Mouse (Mus musculus) MEL (cell line): Measurements from ENCODE around the gene Capn9. TPM values are rescaled to one million over a fixed set of nuclear protein-coding genes. Genes with fewer than 3 reads are reported as not detected.

Experiments used
- DNase-seq: peaks from one replicate; pipeline ENCODE4 v3.0.0; 2011; ENCODE audit warnings: low read depth, low spot score
- H3K27ac ChIP-seq: 2 replicates; pipeline ENCODE4 v1.5.1; 2012; ENCODE audit warnings: low read depth, mild to moderate bottlenecking, control low read depth, low read length, moderate library complexity; ENCODE audit not compliant: control insufficient read depth
- H3K27me3 ChIP-seq, 2 experiments: fragments of 150-350 bp in 1 of 2; sonication (generic) in 1 of 2; 2 replicates each; pipeline ENCODE4 v1.6.1; 2012; ENCODE audit warnings: low read length in 2 of 2, mild to moderate bottlenecking in 2 of 2, improper control_type of control experiment in 1 of 2, moderate library complexity in 1 of 2; ENCODE audit not compliant: insufficient read depth in 2 of 2, control insufficient read depth in 1 of 2
- H3K36me3 ChIP-seq, 2 experiments: 2 replicates each; pipeline ENCODE4 v1.6.1; 2012 to 2014; ENCODE audit warnings: low read length in 2 of 2, improper control_type of control experiment in 1 of 2, inconsistent platforms in 1 of 2, mild to moderate bottlenecking in 1 of 2; ENCODE audit not compliant: insufficient read depth in 2 of 2, control insufficient read depth in 1 of 2
- H3K4me1 ChIP-seq, 2 experiments: fragments of 150-350 bp in 1 of 2; sonication (generic) in 1 of 2; 2 replicates each; pipeline ENCODE4 v1.6.1; 2012; ENCODE audit warnings: low read length in 2 of 2, improper control_type of control experiment in 1 of 2, mild to moderate bottlenecking in 1 of 2; ENCODE audit not compliant: insufficient read depth in 2 of 2, control insufficient read depth in 1 of 2
- H3K4me3 ChIP-seq, 2 experiments: fragments of 150-350 bp in 1 of 2; sonication (generic) in 1 of 2; 2 replicates each; pipeline ENCODE4 v1.5.1; 2012; ENCODE audit warnings: low read depth in 2 of 2, low read length in 2 of 2, mild to moderate bottlenecking in 2 of 2, moderate library complexity in 2 of 2, control low read depth in 1 of 2, improper control_type of control experiment in 1 of 2; ENCODE audit not compliant: control insufficient read depth in 1 of 2, insufficient read depth in 1 of 2
- H3K79me2 ChIP-seq: 2 replicates; pipeline ENCODE4 v1.6.1; 2012; ENCODE audit warnings: mild to moderate bottlenecking, low read length, moderate library complexity; ENCODE audit not compliant: control insufficient read depth, poor library complexity, insufficient read depth
- H3K9ac ChIP-seq: 2 replicates; pipeline ENCODE4 v1.6.1; 2012; ENCODE audit warnings: low read depth, mild to moderate bottlenecking, control low read depth, low read length, moderate library complexity; ENCODE audit not compliant: control insufficient read depth, poor library complexity, severe bottlenecking
- H3K9me3 ChIP-seq: fragments of 150-350 bp; sonication (generic); replicated peaks from 2 replicates; pipeline ENCODE4 v1.6.1; 2012; ENCODE audit warnings: mild to moderate bottlenecking, low read length, improper control_type of control experiment, moderate library complexity; ENCODE audit not compliant: insufficient read depth
- CHD1 ChIP-seq: IDR thresholded peaks from 2 replicates; pipeline ENCODE4 v1.6.1; 2012; ENCODE audit warnings: low read depth, mild to moderate bottlenecking, inconsistent platforms, low read length, improper control_type of control experiment
- CHD2 ChIP-seq: IDR thresholded peaks from 2 replicates; pipeline ENCODE4 v1.6.1; 2011; ENCODE audit warnings: low read length, improper control_type of control experiment
- CTCF ChIP-seq, 3 experiments: IDR thresholded peaks in 2 of 3; conservative IDR thresholded peaks in 1 of 3; 2 replicates each; pipeline ENCODE4 v1.5.1; 2011 to 2012; ENCODE audit warnings: low read length in 3 of 3, low read depth in 2 of 3, mild to moderate bottlenecking in 2 of 3, improper control_type of control experiment in 1 of 3, inconsistent platforms in 1 of 3, mixed read lengths in 1 of 3, moderate library complexity in 1 of 3; ENCODE audit not compliant: control insufficient read depth in 1 of 3, insufficient read depth in 1 of 3, poor library complexity in 1 of 3, severe bottlenecking in 1 of 3
- EP300 ChIP-seq, 2 experiments: IDR thresholded peaks; 2 replicates each; pipeline ENCODE4 v1.6.1; 2011; ENCODE audit warnings: improper control_type of control experiment in 2 of 2, low read length in 2 of 2, low read depth in 1 of 2, mild to moderate bottlenecking in 1 of 2
- HCFC1 ChIP-seq: IDR thresholded peaks from 2 replicates; pipeline ENCODE4 v1.6.1; 2012; ENCODE audit warnings: low read depth, mild to moderate bottlenecking, inconsistent platforms, low read length, improper control_type of control experiment, moderate library complexity
- JUND ChIP-seq: IDR thresholded peaks from 2 replicates; pipeline ENCODE4 v1.6.1; 2011; ENCODE audit warnings: low read depth, mild to moderate bottlenecking, improper control_type of control experiment, low read length
- MAFK ChIP-seq: IDR thresholded peaks from 2 replicates; pipeline ENCODE4 v1.6.1; 2011; ENCODE audit warnings: low read depth, mild to moderate bottlenecking, low read length, improper control_type of control experiment, borderline replicate concordance
- MAX ChIP-seq: IDR thresholded peaks from 2 replicates; pipeline ENCODE4 v1.6.1; 2011; ENCODE audit warnings: low read length, improper control_type of control experiment
- MAZ ChIP-seq: IDR thresholded peaks from 2 replicates; pipeline ENCODE4 v1.6.1; 2012; ENCODE audit warnings: low read depth, mild to moderate bottlenecking, inconsistent platforms, low read length, improper control_type of control experiment
- MEF2A ChIP-seq: IDR thresholded peaks from 2 replicates; pipeline ENCODE4 v1.6.1; 2014; ENCODE audit warnings: low read depth, mild to moderate bottlenecking, inconsistent platforms, low read length, improper control_type of control experiment; ENCODE audit not compliant: poor library complexity, insufficient replicate concordance, severe bottlenecking; ENCODE audit errors: extremely low read depth
- MYB ChIP-seq: IDR thresholded peaks from 2 replicates; pipeline ENCODE4 v1.6.1; 2011; ENCODE audit warnings: mild to moderate bottlenecking, low read depth, low read length, improper control_type of control experiment
- MYC ChIP-seq: IDR thresholded peaks from 2 replicates; pipeline ENCODE4 v1.6.1; 2011; ENCODE audit warnings: low read depth, mild to moderate bottlenecking, low read length, improper control_type of control experiment, moderate library complexity
- NELFE ChIP-seq: IDR thresholded peaks from 2 replicates; pipeline ENCODE4 v1.6.1; 2011; ENCODE audit warnings: low read depth, low read length, improper control_type of control experiment
- NRF1 ChIP-seq: IDR thresholded peaks from 2 replicates; pipeline ENCODE4 v1.6.1; 2014; ENCODE audit warnings: low read depth, mild to moderate bottlenecking, inconsistent platforms, low read length, improper control_type of control experiment, moderate library complexity; ENCODE audit not compliant: poor library complexity, insufficient read depth, severe bottlenecking
- POLR2A ChIP-seq, 2 experiments: IDR thresholded peaks; 2 replicates each; pipeline ENCODE4 v1.6.1; 2011 to 2012; ENCODE audit warnings: low read length in 2 of 2, mild to moderate bottlenecking in 2 of 2, control low read depth in 1 of 2, improper control_type of control experiment in 1 of 2, low read depth in 1 of 2, moderate library complexity in 1 of 2; ENCODE audit not compliant: control insufficient read depth in 1 of 2, insufficient read depth in 1 of 2, poor library complexity in 1 of 2
- POLR2AphosphoS5 ChIP-seq: IDR thresholded peaks from 2 replicates; pipeline ENCODE4 v1.6.1; 2012; ENCODE audit warnings: low read depth, borderline replicate concordance, mild to moderate bottlenecking, inconsistent platforms, low read length, moderate library complexity, mixed read lengths
- RAD21 ChIP-seq: IDR thresholded peaks from 2 replicates; pipeline ENCODE4 v1.6.1; 2011; ENCODE audit warnings: mild to moderate bottlenecking, low read depth, low read length, improper control_type of control experiment
- SIN3A ChIP-seq: IDR thresholded peaks from 2 replicates; pipeline ENCODE4 v1.6.1; 2012; ENCODE audit warnings: low read length, improper control_type of control experiment, inconsistent platforms
- TAL1 ChIP-seq: IDR thresholded peaks from 2 replicates; pipeline ENCODE4 v1.6.1; 2012; ENCODE audit warnings: mild to moderate bottlenecking, inconsistent platforms, low read length, moderate library complexity, mixed read lengths
- TBP ChIP-seq: IDR thresholded peaks from 2 replicates; pipeline ENCODE4 v1.8.0; 2011; ENCODE audit warnings: low read depth, low read length, improper control_type of control experiment
- TCF12 ChIP-seq: IDR thresholded peaks from 2 replicates; pipeline ENCODE4 v1.6.1; 2014; ENCODE audit warnings: low read depth, mild to moderate bottlenecking, inconsistent platforms, low read length, improper control_type of control experiment, moderate library complexity
- UBTF ChIP-seq: IDR thresholded peaks from 2 replicates; pipeline ENCODE4 v1.6.1; 2012; ENCODE audit warnings: low read depth, mild to moderate bottlenecking, inconsistent platforms, low read length, improper control_type of control experiment, moderate library complexity, borderline replicate concordance; ENCODE audit not compliant: insufficient read depth
- USF1 ChIP-seq: IDR thresholded peaks from 2 replicates; pipeline ENCODE4 v1.6.1; 2014; ENCODE audit warnings: low read depth, mild to moderate bottlenecking, inconsistent platforms, low read length, improper control_type of control experiment, moderate library complexity
- USF2 ChIP-seq, 2 experiments: IDR thresholded peaks; 2 replicates each; pipeline ENCODE4 v1.6.1; 2011 to 2012; ENCODE audit warnings: improper control_type of control experiment in 2 of 2, low read length in 2 of 2, borderline replicate concordance in 1 of 2, inconsistent platforms in 1 of 2, low read depth in 1 of 2, mild to moderate bottlenecking in 1 of 2; ENCODE audit not compliant: insufficient read depth in 1 of 2
- ZC3H11A ChIP-seq: IDR thresholded peaks from 2 replicates; pipeline ENCODE4 v1.6.1; 2012; ENCODE audit warnings: low read depth, mild to moderate bottlenecking, inconsistent platforms, low read length, improper control_type of control experiment
- ZKSCAN1 ChIP-seq: IDR thresholded peaks from 2 replicates; pipeline ENCODE4 v1.6.1; 2012; ENCODE audit warnings: low read depth, mild to moderate bottlenecking, inconsistent platforms, low read length, improper control_type of control experiment, moderate library complexity
- ZMIZ1 ChIP-seq: IDR thresholded peaks from 2 replicates; pipeline ENCODE4 v1.6.1; 2012; ENCODE audit warnings: low read depth, mild to moderate bottlenecking, inconsistent platforms, low read length, improper control_type of control experiment, moderate library complexity
- polyA plus RNA-seq, 2 experiments: library from polyadenylated mRNA; stranded (reverse) in 1 of 2; unstranded in 1 of 2; fragments of >175 nt in 1 of 2; fragments of >200 nt in 1 of 2; gene quantifications; 2 replicates each; pipeline versions ENCODE4 v1.2.1 to v1.2.4; 2012; ENCODE audit warnings: low replicate concordance in 2 of 2, low read depth in 1 of 2; ENCODE audit not compliant: insufficient read length in 2 of 2, insufficient read depth in 1 of 2, missing spikeins in 1 of 2
- total RNA-seq: library from RNA; depleted of rRNA; stranded (reverse); fragments of 300-350 nt; gene quantifications from 2 replicates; pipeline ENCODE4 v1.2.3, GENCODE M21; 2012

Capn9 gene
- total and polyA plus RNA-seq, 3 experiments, result not detected

DNA sequence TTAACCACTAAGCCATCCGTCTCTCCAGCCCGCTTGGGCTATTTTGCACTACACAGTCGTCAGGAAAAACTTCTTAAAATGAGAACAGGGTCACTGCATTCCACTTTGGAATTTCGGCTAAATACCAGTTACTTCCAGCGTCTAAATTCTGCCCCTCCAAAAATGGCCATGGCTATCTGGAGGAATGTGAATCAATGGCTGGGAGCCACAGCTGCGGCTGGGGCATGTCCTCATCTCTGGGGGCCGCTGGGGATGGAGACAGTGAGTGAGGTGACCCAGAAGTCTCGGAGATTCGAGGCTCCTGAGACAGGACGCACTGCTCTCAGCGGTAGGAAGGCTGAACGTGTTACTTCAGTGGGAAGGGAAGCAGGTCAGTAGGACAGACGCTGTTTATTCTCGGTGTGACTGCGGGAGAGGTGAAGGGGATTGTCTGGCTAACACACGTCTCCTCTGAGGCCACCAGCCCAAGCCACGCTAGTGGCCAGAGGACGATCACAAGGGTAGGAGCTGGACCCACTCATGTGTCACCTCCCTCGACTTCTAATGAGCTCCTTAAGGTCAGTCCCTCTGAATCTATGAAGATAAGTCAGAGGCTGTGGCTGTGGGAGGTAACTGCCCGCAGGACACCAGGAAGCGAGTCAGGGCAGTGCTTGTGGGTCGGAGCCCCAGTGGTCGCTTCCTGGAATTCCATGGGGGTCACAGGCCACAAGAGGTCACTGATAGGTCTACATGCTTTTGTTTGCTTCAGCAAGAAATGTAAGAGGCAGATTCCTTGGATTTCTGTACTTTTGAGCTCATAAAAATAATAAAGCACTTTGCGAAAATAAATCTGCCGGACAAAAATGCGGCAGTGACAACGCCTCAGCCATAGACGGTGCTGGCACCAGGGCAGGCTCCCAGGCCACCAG is 77.9 kb downstream of the Capn9 start:
- no peaks in the 10 kb centered on the region for H3K9me3 ChIP-seq
- H3K36me3 ChIP-seq, result peaks cover 0 to 14% of the 10 kb centered on the region in 2 experiments; a peak in 2 of 4 replicates
- no peak overlapping the region for H3K4me3 ChIP-seq
- no peaks in the 10 kb centered on the region for H3K79me2 ChIP-seq
- no peak for DNase-seq
- TF ChIP-seq TCF12 (no peak), TBP (no peak), USF1 (no peak), MAZ (no peak), CTCF (IDR thresholded peaks at IDR 0.05 in 2 of 3, conservative IDR thresholded peaks at IDR 0.05 in 1 of 3; ENCODE audit: control insufficient read depth in 1 of 3, insufficient read depth in 1 of 3, low read depth in 2 of 3, low read length in 3 of 3, poor library complexity in 1 of 3, severe bottlenecking in 1 of 3) (no peak), MAX (no peak), CHD2 (no peak), TAL1 (no peak), POLR2A (IDR thresholded peaks at IDR 0.05; ENCODE audit: control insufficient read depth in 1 of 2, insufficient read depth in 1 of 2, low read depth in 1 of 2, low read length in 2 of 2, poor library complexity in 1 of 2) (no peak), MAFK (no peak), NELFE (no peak), USF2 (IDR thresholded peaks at IDR 0.05; ENCODE audit: borderline replicate concordance in 1 of 2, insufficient read depth in 1 of 2, low read depth in 1 of 2, low read length in 2 of 2) (no peak), UBTF (no peak)
- no peaks in the 10 kb centered on the region for H3K27me3 ChIP-seq
- no peak overlapping the region for H3K27ac ChIP-seq
- H3K4me1 ChIP-seq, result peaks cover 4 to 10% of the 10 kb centered on the region in 2 experiments
- H3K9ac ChIP-seq, result no peak overlapping the region

DNA sequence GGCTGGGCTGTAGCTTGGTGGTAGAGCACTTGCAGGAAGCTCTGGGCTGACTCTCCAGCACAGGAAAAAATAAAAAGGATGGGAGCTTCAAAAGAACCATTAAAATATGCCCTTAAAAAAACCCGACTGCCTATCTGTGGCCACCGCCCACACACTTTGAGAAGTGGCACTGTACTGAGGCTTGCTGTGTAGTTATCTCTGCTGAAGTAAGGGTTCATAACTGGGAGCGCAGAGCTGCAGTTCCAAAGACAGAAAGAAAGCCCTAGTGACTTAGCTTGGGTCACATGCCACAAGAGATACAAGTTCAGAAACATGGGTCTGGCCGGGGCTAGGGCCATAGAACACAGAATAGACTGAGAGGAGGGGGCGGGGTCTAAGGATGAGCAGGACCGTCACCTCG is 82.0 kb downstream of the Capn9 start:
- peak overlapping the region; percentile 51 for H3K9ac ChIP-seq
- peak overlapping the region; percentile 89 for H3K27ac ChIP-seq
- peak; percentile 88 for DNase-seq
- peak overlapping the region; percentile 31 to 32 for H3K4me3 ChIP-seq
- peaks cover 3% of the 10 kb centered on the region for H3K79me2 ChIP-seq
- no peaks in the 10 kb centered on the region for H3K9me3 ChIP-seq
- H3K36me3 ChIP-seq, result peaks cover 0 to 22% of the 10 kb centered on the region in 2 experiments; a peak in 2 of 4 replicates
- no peaks in the 10 kb centered on the region for H3K27me3 ChIP-seq
- H3K4me1 ChIP-seq, result peaks cover 4 to 23% of the 10 kb centered on the region in 2 experiments
- no peak for TF ChIP-seq RAD21
- TF ChIP-seq ZC3H11A, result no peak
- no peak for TF ChIP-seq NRF1
- peak; percentile 40; the same call in 1 of the 2 replicates for TF ChIP-seq MYC
- no peak for TF ChIP-seq POLR2AphosphoS5
- no peak; the same call in 1 of the 2 replicates for TF ChIP-seq NELFE
- TF ChIP-seq HCFC1, result peak; percentile 64
- peak; percentile 83 for TF ChIP-seq USF1
- TF ChIP-seq TCF12, result peak; percentile 62; the same call in 1 of the 2 replicates
- no peak for TF ChIP-seq UBTF
- TF ChIP-seq MAX, result no peak
- TF ChIP-seq MEF2A, result no peak
- no peak for TF ChIP-seq ZKSCAN1
- TF ChIP-seq MYB, result no peak
- TF ChIP-seq EP300 (IDR thresholded peaks at IDR 0.05; ENCODE audit: low read depth in 1 of 2, low read length in 2 of 2), result peak; percentile 39 to 76; a peak in 3 of 4 replicates
- TF ChIP-seq SIN3A, result peak; percentile 79; the same call in 1 of the 2 replicates
- TF ChIP-seq JUND, result no peak
- no peak for TF ChIP-seq CHD2
- no peak for TF ChIP-seq CTCF (IDR thresholded peaks at IDR 0.05 in 2 of 3, conservative IDR thresholded peaks at IDR 0.05 in 1 of 3; ENCODE audit: control insufficient read depth in 1 of 3, insufficient read depth in 1 of 3, low read depth in 2 of 3, low read length in 3 of 3, poor library complexity in 1 of 3, severe bottlenecking in 1 of 3)
- TF ChIP-seq TBP, result no peak
- 0 out of 2 replicates have a peak, but pooled peaks have one; percentile 40 for TF ChIP-seq ZMIZ1
- TF ChIP-seq CHD1, result no peak
